Mouse (Mus musculus): ENCODE results near the gene Pirt. TPM values are rescaled to one million over a fixed set of nuclear protein-coding genes. Genes with fewer than 3 reads are reported as not detected.

Gene Pirt
- total RNA-seq, 2 experiments from 2014 or later, result 0.09 TPM; not detected in 1

DNA sequence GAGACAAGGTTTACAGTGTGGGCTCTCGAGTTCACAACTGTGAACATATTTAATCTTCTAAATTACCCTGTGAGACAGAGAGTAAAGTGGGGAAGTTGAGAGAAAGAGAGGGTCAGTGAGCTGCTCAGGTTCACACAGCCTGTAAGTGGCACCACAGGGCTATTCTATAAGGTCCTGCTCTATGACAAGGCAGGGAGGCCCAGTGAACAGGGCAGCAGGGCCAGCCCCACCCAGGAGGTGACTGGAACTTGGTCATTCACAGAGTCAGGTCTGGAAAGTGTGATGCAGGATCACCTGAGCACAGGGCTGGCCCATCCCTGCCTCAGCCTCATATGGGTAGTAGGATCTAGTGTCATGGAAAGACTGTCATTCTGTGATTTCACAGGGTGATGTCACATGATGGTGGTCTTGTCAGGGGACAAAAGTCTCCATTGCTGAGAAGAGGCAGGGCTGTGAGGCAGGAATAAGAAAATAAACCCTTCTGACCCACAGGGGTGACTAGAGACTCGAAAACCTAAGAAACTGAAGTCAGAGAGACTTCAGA, 33.5 kb downstream of the Pirt start:
- no peak for DNase-seq (ENCODE audit: low spot score)

DNA sequence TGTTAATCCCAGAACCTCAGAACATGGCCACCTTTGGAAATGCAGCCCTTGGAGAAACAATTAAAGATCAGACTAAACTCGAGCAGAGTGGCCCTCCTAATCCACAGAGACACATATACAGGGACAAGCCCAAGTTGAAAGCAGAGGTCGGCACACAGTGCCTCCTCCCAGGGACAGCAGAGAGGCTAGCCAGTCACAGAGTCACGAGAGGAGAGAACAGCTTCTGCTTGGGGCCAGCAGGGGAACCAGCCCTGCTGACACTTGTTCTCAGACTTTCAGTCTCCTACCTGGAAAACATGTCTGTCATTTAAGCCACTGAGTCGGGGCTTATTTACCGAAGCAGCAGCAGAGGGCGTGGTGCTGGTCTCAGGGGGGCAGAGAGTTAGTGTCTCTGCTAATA, 34.7 kb downstream of the Pirt start:
- DNase-seq (ENCODE audit: low spot score), result no peak

DNA sequence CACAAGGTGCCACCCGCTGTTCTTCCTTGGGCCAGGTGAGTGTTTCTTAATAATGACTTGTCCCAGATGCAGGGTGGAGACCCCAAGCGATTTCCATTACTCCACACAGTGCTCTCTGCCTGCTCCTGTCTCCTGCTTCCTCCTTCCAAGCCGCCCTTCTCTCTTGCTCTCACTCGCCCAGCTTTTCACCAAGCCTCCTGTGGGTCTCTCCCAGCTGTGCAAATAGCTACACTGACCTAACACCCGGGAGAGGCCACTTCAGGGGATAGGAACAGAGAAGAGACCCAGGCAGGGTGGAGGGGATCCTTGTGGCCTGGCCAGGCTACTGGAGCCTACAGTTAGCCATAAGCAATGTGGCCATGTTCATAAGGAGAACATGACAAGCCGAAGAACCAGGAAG, 35.1 kb downstream of the Pirt start:
- DNase-seq (ENCODE audit: low spot score), result no peak

DNA sequence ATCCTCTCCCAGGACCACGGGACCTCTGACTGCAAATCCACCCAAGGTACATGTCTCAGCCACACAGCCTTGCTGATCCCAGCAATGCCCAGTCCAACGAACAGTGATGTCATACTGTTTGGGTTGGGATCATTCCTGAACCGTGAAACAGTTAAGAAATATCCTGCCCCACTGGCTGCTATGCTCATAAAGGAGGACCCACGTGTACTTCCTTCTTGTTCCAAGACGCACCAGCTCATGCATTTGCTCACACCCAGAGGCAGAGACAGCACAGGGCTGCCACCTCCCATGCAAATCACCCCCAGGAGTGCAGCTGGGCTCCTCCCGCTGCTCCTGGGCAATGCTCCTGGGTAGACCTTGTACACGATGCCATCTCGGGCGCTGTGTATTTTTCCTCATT, 44.5 kb downstream of the Pirt start, which contains the start of gene Tmem238l:
Gene Tmem238l, plus strand, starts transcription at position 336 of the 400 bp plus-strand sequence.
- no peak for DNase-seq (ENCODE audit: low spot score)

DNA sequence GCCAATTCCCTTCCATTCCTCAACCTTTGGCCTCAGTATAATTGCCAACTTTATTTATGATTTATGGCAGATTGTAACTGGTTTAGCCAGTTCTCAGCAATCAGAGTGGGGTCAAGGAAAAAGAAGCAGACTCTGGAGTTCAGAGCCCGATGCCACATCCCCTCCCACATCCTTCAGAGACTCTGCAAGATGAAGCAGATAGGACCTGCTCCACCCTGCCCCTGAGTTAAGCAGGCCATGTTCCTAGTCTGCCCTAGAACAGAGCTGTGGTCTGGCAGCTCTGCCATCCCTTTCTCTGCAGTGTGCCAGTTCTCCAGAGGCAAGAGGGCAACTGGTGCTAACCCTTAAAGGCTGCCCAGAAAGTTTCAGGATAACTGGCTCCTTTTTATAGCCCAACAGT, 49.0 kb downstream of the Pirt start:
- no peak for DNase-seq (ENCODE audit: low spot score)

DNA sequence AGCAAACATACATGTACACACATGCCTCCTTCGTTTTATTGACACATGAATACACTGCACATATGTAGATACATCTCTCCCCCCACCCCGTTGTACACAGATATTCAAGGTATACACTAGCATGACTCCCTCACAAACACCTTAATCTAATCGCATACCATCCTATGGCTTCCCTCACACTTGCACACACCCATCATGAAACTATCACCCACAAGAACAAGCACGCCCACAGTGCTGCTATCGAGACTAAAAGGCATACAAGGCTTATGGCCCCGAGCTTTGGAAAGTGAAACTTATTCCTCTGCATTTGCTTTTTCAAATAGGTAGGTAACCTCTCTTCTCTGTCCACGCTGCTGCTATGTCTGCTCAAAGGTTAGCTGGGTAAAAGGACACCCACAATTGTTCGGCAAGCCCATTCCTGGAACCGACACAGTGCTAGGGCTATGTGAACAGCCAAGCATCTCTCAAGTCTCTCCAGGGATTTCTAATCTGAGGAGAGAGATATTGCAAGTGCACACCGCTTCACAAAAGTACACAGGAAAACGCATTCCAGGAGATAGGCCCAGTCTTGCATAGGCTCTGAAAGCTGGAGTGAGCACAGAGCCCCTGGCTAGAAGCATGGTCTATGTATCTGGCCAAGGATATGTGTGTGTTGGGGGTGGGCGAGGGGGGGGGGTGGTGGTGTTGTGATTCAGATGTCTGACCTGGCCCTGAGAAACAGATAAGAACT, 49.8 kb downstream of the Pirt start:
- no peak for DNase-seq (ENCODE audit: low spot score)

DNA sequence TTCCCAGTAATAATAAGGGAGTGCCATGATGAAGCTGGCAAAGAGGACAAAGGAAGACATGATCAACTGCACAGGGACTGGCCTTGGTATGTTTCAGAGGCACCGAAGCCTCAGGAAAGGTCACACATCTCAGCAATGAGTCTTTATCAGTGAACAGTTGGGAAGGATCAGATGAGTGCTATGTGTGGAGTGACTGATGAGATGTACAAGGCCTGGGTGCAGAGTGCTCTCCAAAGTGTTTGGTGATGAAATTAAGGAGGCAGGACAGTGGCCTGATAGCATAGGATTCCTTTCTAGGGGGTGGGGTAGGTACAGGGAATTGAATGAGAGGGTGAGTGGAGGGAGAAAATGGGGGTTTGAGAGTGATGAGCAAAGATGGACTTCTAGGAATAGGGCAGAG, 51.7 kb downstream of the Pirt start:
- DNase-seq (ENCODE audit: low spot score), result no peak

DNA sequence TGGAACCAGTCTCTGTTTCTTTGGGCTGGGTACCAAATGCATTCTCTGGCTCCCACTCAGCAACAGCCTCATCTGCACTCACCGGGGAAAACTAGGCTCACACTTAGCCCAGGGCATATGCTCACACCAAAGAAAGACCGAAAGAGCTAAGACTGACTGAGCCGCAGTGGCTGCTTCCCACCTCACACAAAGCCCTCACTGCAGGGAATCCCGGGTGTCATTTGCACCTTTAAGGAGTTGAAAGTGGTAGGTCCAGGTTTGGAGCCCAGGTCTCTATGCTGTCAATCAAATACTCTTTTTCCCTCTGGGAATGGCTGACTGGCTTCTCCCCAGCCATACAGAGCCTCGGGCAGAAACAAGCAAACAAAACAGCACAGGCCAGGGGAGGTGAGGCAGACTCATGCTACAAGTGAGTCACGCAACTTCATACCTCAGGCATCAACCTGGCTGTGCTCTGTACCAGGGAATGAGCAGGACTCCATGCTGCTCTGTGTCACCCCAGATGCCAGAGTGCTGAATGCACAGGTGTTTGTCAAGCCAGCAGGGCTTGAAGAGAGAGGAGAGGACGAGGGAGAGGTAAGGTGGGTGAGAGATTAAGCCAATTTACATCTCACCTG, 54.8 kb downstream of the Pirt start:
- DNase-seq (ENCODE audit: low spot score), result no peak

DNA sequence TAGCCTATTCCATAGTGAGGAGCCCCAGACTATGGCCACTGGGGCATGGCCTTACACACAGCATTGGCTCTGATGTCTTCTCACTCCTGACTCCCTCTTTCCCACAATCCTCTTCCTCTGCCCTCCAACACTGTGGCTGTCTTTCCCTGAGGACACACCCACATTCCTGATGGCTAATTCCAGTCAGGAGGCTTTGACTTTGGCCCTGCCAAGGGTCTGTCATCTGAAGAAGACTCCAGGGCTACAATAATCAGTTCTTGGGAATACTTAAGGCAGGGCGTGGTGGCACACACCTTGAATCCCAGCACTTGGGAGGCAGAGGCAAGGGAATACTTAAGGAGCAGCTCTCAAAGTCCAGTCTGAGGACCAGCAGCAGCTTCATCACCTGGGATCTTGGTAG, 56.8 kb downstream of the Pirt start:
- no peak for DNase-seq (ENCODE audit: low spot score)

DNA sequence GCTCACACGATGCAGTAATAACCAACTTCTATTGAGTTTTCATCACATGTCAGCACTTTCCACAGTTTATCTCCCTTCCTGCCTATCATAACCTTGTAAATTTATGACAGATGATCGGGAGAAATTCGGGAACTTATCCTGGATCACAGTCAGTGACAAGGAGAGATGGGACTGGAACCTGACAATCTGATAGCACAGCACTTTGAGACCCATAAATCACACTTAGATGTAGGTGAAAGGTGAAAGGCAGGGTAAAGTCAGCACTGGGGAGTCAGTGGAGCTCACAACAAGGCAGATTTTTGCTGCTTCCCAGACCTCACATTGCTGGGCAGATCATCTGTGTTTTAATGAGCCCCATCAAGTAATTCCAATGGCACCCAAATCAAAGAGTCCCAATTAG, 61.7 kb downstream of the Pirt start:
- DNase-seq (ENCODE audit: low spot score), result no peak

DNA sequence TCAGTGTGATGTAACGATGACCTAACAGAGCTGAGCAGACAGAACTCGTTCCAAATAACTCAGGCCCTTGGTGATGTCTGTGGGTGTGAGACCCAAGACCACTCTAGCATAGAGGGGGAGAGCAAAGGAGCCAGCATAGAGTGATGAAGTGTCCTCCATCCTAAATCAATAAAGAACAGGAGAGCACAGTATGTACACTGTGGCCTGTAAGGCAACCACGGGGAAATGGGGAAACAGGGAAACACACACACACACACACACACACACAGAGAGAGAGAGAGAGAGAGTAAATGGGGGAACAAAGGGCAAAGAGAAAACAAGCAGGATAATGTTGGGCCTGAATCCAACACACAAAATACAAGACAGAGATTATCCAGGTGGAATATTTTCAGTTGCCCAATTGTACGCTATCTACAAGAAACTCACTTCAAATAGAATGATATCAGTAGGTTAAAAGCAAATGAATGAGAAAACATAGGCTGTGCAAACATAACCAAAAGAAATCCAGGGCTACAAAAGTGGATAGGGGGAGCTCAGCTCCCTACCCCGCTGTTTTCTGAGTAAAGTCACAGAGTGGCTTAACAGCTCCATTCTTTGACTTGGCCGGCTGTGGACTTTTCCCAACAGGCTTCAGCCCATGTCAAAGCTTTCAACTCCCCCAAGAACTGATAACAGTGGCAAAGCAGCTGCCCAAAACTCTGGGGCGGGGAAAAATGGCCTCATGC, 64.0 kb downstream of the Pirt start:
- DNase-seq (ENCODE audit: low spot score), result no peak

Other genes starting within 250 kb of the Pirt start
- not detected for gene Tmem238l, start 44.7 kb downstream of the Pirt start, total RNA-seq (2021)
- gene Tmem220, start 113.2 kb downstream of the Pirt start, total RNA-seq (2021), result 1 to 10 TPM in 1 of 2 experiments, under 1 TPM in 1; 0.83 to 1.0 TPM
- 1 to 10 TPM; 6.5 to 8.2 TPM for gene Adprm, start 140.6 kb downstream of the Pirt start, total RNA-seq (2021)
- gene Sco1, start 140.7 kb downstream of the Pirt start, total RNA-seq (2021), result 1 to 10 TPM; 7.0 to 7.7 TPM
- 10 to 100 TPM in 1 of 2 experiments, 1 to 10 TPM in 1; 9.5 to 15.9 TPM for gene Myh3, start 166.3 kb downstream of the Pirt start, total RNA-seq (2021)

All from gastrocnemius, adult 18-20 months (tissue).